Mouse (Mus musculus) lung, embryonic 16.5 days (tissue): Measurements from ENCODE around the gene Ccnb2. TPM values are rescaled to one million over a fixed set of nuclear protein-coding genes. Genes with fewer than 3 reads are reported as not detected.

Experiments used
- ATAC-seq: fragments of 200-750 bp; cut with Nextera tagmentation; 2 replicates; pipeline ENCODE4 v1.8.0; 2017; ENCODE audit warnings: low read depth, mild to moderate bottlenecking, moderate library complexity
- H3K27ac ChIP-seq: fragments of 300-500 bp; sonication (generic); 2 replicates; pipeline ENCODE4 v1.5.1; 2014; ENCODE audit warnings: mild to moderate bottlenecking, control low read depth, low read length
- H3K27me3 ChIP-seq: fragments of 300-500 bp; sonication (generic); 2 replicates; pipeline ENCODE4 v1.6.1; 2014; ENCODE audit warnings: low read depth, low read length, mixed read lengths; ENCODE audit not compliant: control insufficient read depth, insufficient read depth
- H3K36me3 ChIP-seq: fragments of 300-500 bp; sonication (generic); 2 replicates; pipeline ENCODE4 v1.6.1; 2014; ENCODE audit warnings: low read length; ENCODE audit not compliant: control insufficient read depth, insufficient read depth
- H3K4me1 ChIP-seq: fragments of 300-500 bp; sonication (generic); replicated peaks from 2 replicates; pipeline ENCODE4 v1.6.1; 2014; ENCODE audit warnings: low read length, mixed read lengths; ENCODE audit not compliant: control insufficient read depth, insufficient read depth
- H3K4me2 ChIP-seq: fragments of 300-500 bp; sonication (generic); 2 replicates; pipeline ENCODE4 v1.6.1; 2014; ENCODE audit warnings: low read depth, low read length, control low read depth
- H3K4me3 ChIP-seq: fragments of 300-500 bp; sonication (generic); 2 replicates; pipeline ENCODE4 v1.5.1; 2014; ENCODE audit warnings: mild to moderate bottlenecking, low read length, control low read depth
- H3K9ac ChIP-seq: fragments of 300-500 bp; sonication (generic); 2 replicates; pipeline ENCODE4 v1.6.1; 2014; ENCODE audit warnings: low read length, control low read depth
- H3K9me3 ChIP-seq: fragments of 300-500 bp; sonication (generic); 2 replicates; pipeline ENCODE4 v1.6.1; 2016; ENCODE audit warnings: low read length; ENCODE audit not compliant: control insufficient read depth
- WGBS: fragments of 180-500 bp; shearing (Covaris S2); extraction: QIAGEN DNeasy Blood & Tissue Kit; methylation state at CpG from one replicate; pipeline ENCODE4 v1.1.7; 2014; 5-methylcytosine and 5-hydroxymethylcytosine counted together
- polyA plus RNA-seq: library from polyadenylated mRNA; unstranded; fragments of >200 nt; fragmentation: Nextera tagmentation; extraction: Ambion mirVana; gene quantifications from 2 replicates; pipeline ENCODE4 v1.2.1, GENCODE M21; 2015

The Ccnb2 gene
- polyA plus RNA-seq, 1 experiment from 2014 or later = 236 TPM

GRCm38 (mm10) chr9:70409743-70410142 is 11.6 kb downstream of the Ccnb2 start:
- Histone ChIP-seq H3K36me3 (peaks cover 52% of the 10 kb centered on the region), H3K27me3 (no peaks in the 10 kb centered on the region), H3K9me3 (no peaks in the 10 kb centered on the region), H3K4me1 (no peaks in the 10 kb centered on the region), H3K27ac (no peak overlapping the region), H3K9ac (no peak overlapping the region), H3K4me2 (no peak overlapping the region), H3K4me3 (no peak overlapping the region)
- ATAC-seq = no peak
- WGBS = 93% methylated on average over 8 of the region's 8 CpGs

GRCm38 (mm10) chr9:70408791-70409190 is 12.6 kb downstream of the Ccnb2 start:
- Histone ChIP-seq H3K4me2 (no peak overlapping the region), H3K9ac (no peak overlapping the region), H3K4me3 (no peak overlapping the region), H3K36me3 (peaks cover 50% of the 10 kb centered on the region), H3K27me3 (no peaks in the 10 kb centered on the region), H3K4me1 (no peaks in the 10 kb centered on the region), H3K9me3 (no peaks in the 10 kb centered on the region), H3K27ac (no peak overlapping the region)
- 72% methylated on average over 3 of the region's 3 CpGs for WGBS
- no peak for ATAC-seq

GRCm38 (mm10) chr9:70406596-70406995 is 14.8 kb downstream of the Ccnb2 start:
- Histone ChIP-seq H3K4me1 (no peaks in the 10 kb centered on the region), H3K36me3 (peaks cover 33% of the 10 kb centered on the region), H3K27me3 (no peaks in the 10 kb centered on the region), H3K4me3 (no peak overlapping the region), H3K27ac (no peak overlapping the region), H3K9ac (no peak overlapping the region), H3K4me2 (no peak overlapping the region), H3K9me3 (no peaks in the 10 kb centered on the region)
- ATAC-seq = no peak
- 83% methylated on average over 3 of the region's 3 CpGs for WGBS

GRCm38 (mm10) chr9:70401937-70402539 is 19.3 kb downstream of the Ccnb2 start:
- WGBS = 88% methylated on average over 8 of the region's 8 CpGs
- H3K4me2 ChIP-seq = no peak overlapping the region
- H3K27me3 ChIP-seq = no peaks in the 10 kb centered on the region
- no peak overlapping the region for H3K4me3 ChIP-seq
- no peak overlapping the region for H3K27ac ChIP-seq
- peaks cover 6% of the 10 kb centered on the region for H3K36me3 ChIP-seq
- ATAC-seq = no peak
- H3K9ac ChIP-seq = no peak overlapping the region
- no peaks in the 10 kb centered on the region for H3K9me3 ChIP-seq
- no peaks in the 10 kb centered on the region for H3K4me1 ChIP-seq

- Histone ChIP-seq H3K9me3 (no peaks in the 10 kb centered on the region), H3K27ac (no peak overlapping the region), H3K27me3 (no peaks in the 10 kb centered on the region), H3K4me1 (no peaks in the 10 kb centered on the region), H3K4me2 (no peak overlapping the region), H3K4me3 (no peak overlapping the region), H3K9ac (no peak overlapping the region), H3K36me3 (peaks cover 16% of the 10 kb centered on the region)
- ATAC-seq = no peak
- WGBS = 93% methylated on average over 2 of the region's 2 CpGs
These were observed 25.3 kb downstream of the Ccnb2 start for GRCm38 (mm10) chr9:70396083-70396482.

- 84% methylated on average over 12 of the region's 12 CpGs for WGBS
- H3K4me1 ChIP-seq = no peaks in the 10 kb centered on the region
- no peaks in the 10 kb centered on the region for H3K9me3 ChIP-seq
- H3K27ac ChIP-seq = no peak overlapping the region
- H3K4me3 ChIP-seq = no peak overlapping the region
- H3K27me3 ChIP-seq = no peaks in the 10 kb centered on the region
- H3K4me2 ChIP-seq = no peak overlapping the region
- peaks cover 18% of the 10 kb centered on the region for H3K36me3 ChIP-seq
- no peak for ATAC-seq
- no peak overlapping the region for H3K9ac ChIP-seq
These were observed 25.7 kb downstream of the Ccnb2 start for GRCm38 (mm10) chr9:70395617-70396016.

- WGBS = 18% methylated on average over 6 of the region's 6 CpGs
- Histone ChIP-seq H3K36me3 (peaks cover 20% of the 10 kb centered on the region), H3K4me1 (no peaks in the 10 kb centered on the region), H3K4me3 (no peak overlapping the region), H3K27ac (no peak overlapping the region), H3K27me3 (no peaks in the 10 kb centered on the region), H3K9me3 (no peaks in the 10 kb centered on the region), H3K9ac (no peak overlapping the region), H3K4me2 (no peak overlapping the region)
- ATAC-seq = peak; percentile 34; the same call in 1 of the 2 replicates
These were observed 28.8 kb downstream of the Ccnb2 start for GRCm38 (mm10) chr9:70392563-70392907.

GRCm38 (mm10) chr9:70391660-70392562 is 29.4 kb downstream of the Ccnb2 start:
- H3K4me3 ChIP-seq = no peak overlapping the region
- no peak for ATAC-seq
- no peaks in the 10 kb centered on the region for H3K27me3 ChIP-seq
- H3K36me3 ChIP-seq = peaks cover 20% of the 10 kb centered on the region
- H3K4me2 ChIP-seq = no peak overlapping the region
- H3K27ac ChIP-seq = no peak overlapping the region
- no peaks in the 10 kb centered on the region for H3K4me1 ChIP-seq
- H3K9me3 ChIP-seq = no peaks in the 10 kb centered on the region
- 63% methylated on average over 12 of the region's 12 CpGs for WGBS
- no peak overlapping the region for H3K9ac ChIP-seq

- no peaks in the 10 kb centered on the region for H3K4me1 ChIP-seq
- no peaks in the 10 kb centered on the region for H3K9me3 ChIP-seq
- no peaks in the 10 kb centered on the region for H3K27me3 ChIP-seq
- no peak overlapping the region for H3K4me2 ChIP-seq
- no peak for ATAC-seq
- peaks cover 13% of the 10 kb centered on the region for H3K36me3 ChIP-seq
- no peak overlapping the region for H3K27ac ChIP-seq
- no peak overlapping the region for H3K9ac ChIP-seq
- no peak overlapping the region for H3K4me3 ChIP-seq
- 85% methylated on average over 5 of the region's 5 CpGs for WGBS
These were observed 30.3 kb downstream of the Ccnb2 start for GRCm38 (mm10) chr9:70391042-70391441.
